Mouse (Mus musculus) heart, embryonic 10.5 days (tissue): ENCODE measurements around the gene Fam76a. TPM values are rescaled to one million over a fixed set of nuclear protein-coding genes. Genes with fewer than 3 reads are reported as not detected.

ENCODE experiments used
- DNase-seq: peaks from one replicate; pipeline ENCODE4 v3.0.0-alpha.2; 2017; ENCODE audit warnings: low spot score
- H3K27ac ChIP-seq: fragments of 300-500 bp; sonication (generic); 2 replicates; pipeline ENCODE4 v1.5.1; 2016; ENCODE audit warnings: mild to moderate bottlenecking
- H3K27me3 ChIP-seq: fragments of 300-500 bp; sonication (generic); 2 replicates; pipeline ENCODE4 v1.6.1; 2016; ENCODE audit warnings: mild to moderate bottlenecking; ENCODE audit not compliant: poor library complexity, insufficient read depth, severe bottlenecking
- H3K36me3 ChIP-seq: fragments of 300-500 bp; sonication (generic); 2 replicates; pipeline ENCODE4 v1.6.1; 2016; ENCODE audit warnings: mild to moderate bottlenecking, moderate library complexity
- H3K4me1 ChIP-seq: fragments of 300-500 bp; sonication (generic); 2 replicates; pipeline ENCODE4 v1.6.1; 2016; ENCODE audit warnings: mild to moderate bottlenecking
- H3K4me3 ChIP-seq: fragments of 300-500 bp; sonication (generic); 2 replicates; pipeline ENCODE4 v1.5.1; 2016; ENCODE audit warnings: mild to moderate bottlenecking, moderate library complexity
- H3K9me3 ChIP-seq: fragments of 300-500 bp; sonication (generic); 2 replicates; pipeline ENCODE4 v1.6.1; 2016; ENCODE audit warnings: mild to moderate bottlenecking, moderate library complexity
- WGBS: fragments of 180-500 bp; shearing (Covaris S2); methylation state at CpG from one replicate; pipeline ENCODE4 v1.1.7; 2016; 5-methylcytosine and 5-hydroxymethylcytosine counted together
- polyA plus RNA-seq: library from polyadenylated mRNA; unstranded; fragments of >200 nt; fragmentation: Nextera tagmentation; extraction: Ambion mirVana; gene quantifications from 2 replicates; pipeline ENCODE4 v1.2.1, GENCODE M21; 2016

The Fam76a gene
- polyA plus RNA-seq, 1 experiment from 2014 or later, result 32.3 TPM

DNA sequence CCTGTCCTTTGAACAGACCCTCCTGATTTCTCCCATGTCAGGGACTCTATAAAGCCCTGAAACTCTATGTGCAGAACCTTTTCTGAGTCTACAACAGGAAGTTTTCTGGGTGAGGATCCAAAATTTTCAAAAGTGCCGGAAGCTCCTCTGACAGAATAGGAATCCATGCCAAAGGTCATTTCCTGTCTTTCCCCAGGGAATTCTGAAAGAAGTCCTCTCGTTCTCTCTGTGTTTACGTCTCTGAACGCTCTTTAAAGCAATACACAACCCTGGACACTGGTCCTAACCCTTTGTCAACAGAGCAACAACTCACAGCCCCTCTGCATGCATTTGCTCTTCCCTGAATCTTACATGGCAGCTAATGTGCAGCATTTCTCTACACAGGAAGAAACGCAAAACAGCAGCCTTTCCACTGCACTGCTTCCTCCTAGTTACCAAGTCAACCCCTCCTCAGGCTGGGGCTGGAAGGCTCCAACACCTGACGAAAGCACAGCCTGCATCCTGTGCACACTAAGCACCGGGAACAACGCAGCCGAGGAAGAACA lies 17.5 kb downstream of the Fam76a start:
- peaks cover 68% of the 10 kb centered on the region for H3K36me3 ChIP-seq
- no peaks in the 10 kb centered on the region for H3K9me3 ChIP-seq
- 69% methylated on average over 9 of the region's 9 CpGs for WGBS
- no peak overlapping the region for H3K4me3 ChIP-seq
- no peak overlapping the region for H3K27ac ChIP-seq
- H3K27me3 ChIP-seq, result no peaks in the 10 kb centered on the region
- H3K4me1 ChIP-seq, result peaks cover 3% of the 10 kb centered on the region; the same call in 1 of the 2 replicates
- DNase-seq, result no peak

DNA sequence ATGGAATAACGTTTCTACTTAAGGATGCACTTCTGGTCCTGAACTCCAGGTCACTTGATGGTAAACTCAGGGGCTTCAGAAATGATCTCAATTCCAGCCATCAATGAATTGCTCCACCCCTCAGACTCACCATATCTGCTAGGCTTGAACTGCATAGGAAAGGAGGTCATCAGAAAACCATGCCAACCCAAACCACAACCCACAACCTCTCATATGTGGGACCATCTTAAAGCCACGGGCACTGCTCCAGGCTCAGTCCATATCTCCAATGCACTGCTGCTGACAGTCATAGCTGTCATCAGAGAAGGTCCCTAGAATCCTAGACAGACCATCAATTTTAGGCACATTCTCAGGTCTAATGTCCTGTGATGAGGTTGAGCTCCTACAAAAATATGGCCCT lies 18.3 kb downstream of the Fam76a start:
- H3K36me3 ChIP-seq, result peaks cover 64% of the 10 kb centered on the region
- no peak overlapping the region for H3K4me3 ChIP-seq
- no peaks in the 10 kb centered on the region for H3K9me3 ChIP-seq
- no peak overlapping the region for H3K27ac ChIP-seq
- peaks cover 3% of the 10 kb centered on the region; the same call in 1 of the 2 replicates for H3K4me1 ChIP-seq
- DNase-seq, result no peak
- 86% methylated on average over 2 of the region's 2 CpGs for WGBS
- H3K27me3 ChIP-seq, result no peaks in the 10 kb centered on the region

DNA sequence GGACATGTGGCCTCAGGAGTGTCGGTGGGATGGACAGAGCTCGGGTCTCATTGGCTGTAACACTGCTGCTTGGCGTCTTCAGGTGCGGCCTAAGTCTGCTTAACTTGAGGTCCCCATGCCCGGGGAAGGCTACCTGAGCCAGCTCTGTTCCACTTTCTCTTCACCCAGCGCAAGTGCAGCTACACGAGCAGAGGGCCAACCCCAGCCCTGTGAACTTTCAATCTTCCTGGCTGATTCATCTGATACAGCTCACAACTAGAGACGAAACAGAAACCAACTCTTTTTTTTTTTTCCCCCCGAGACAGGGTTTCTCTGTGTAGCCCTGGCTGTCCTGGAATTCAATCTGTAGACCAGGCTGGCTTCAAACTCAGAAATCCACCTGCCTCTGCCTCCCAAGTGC lies 24.2 kb downstream of the Fam76a start:
- peaks cover 10% of the 10 kb centered on the region; the same call in 1 of the 2 replicates for H3K27me3 ChIP-seq
- no peak overlapping the region for H3K4me3 ChIP-seq
- no peaks in the 10 kb centered on the region for H3K9me3 ChIP-seq
- 82% methylated on average over 9 of the region's 9 CpGs for WGBS
- no peak for DNase-seq
- no peak overlapping the region for H3K27ac ChIP-seq
- H3K4me1 ChIP-seq, result 0 out of 2 replicates have a peak, but pooled peaks cover 5% of the 10 kb centered on the region
- peaks cover 30% of the 10 kb centered on the region for H3K36me3 ChIP-seq

GRCm38 (mm10) chr4:132894402-132894801 lies 28.0 kb downstream of the Fam76a start:
- H3K36me3 ChIP-seq, result no peaks in the 10 kb centered on the region
- H3K27me3 ChIP-seq, result peaks cover 10% of the 10 kb centered on the region; the same call in 1 of the 2 replicates
- no peak overlapping the region for H3K27ac ChIP-seq
- no peaks in the 10 kb centered on the region for H3K9me3 ChIP-seq
- 0 out of 2 replicates have a peak, but pooled peaks cover 5% of the 10 kb centered on the region for H3K4me1 ChIP-seq
- 3% methylated on average over 7 of the region's 7 CpGs for WGBS
- DNase-seq, result no peak
- H3K4me3 ChIP-seq, result no peak overlapping the region

GRCm38 (mm10) chr4:132884844-132885374 lies 37.4 kb downstream of the Fam76a start:
- H3K4me1 ChIP-seq, result peaks cover 11% of the 10 kb centered on the region
- peak overlapping the region; percentile 94 for H3K27ac ChIP-seq
- no peaks in the 10 kb centered on the region for H3K27me3 ChIP-seq
- H3K9me3 ChIP-seq, result no peaks in the 10 kb centered on the region
- DNase-seq, result no peak
- H3K4me3 ChIP-seq, result peak overlapping the region; percentile 93
- H3K36me3 ChIP-seq, result peaks cover 9% of the 10 kb centered on the region; the same call in 1 of the 2 replicates
- 14% methylated on average over 9 of the region's 9 CpGs for WGBS

DNA sequence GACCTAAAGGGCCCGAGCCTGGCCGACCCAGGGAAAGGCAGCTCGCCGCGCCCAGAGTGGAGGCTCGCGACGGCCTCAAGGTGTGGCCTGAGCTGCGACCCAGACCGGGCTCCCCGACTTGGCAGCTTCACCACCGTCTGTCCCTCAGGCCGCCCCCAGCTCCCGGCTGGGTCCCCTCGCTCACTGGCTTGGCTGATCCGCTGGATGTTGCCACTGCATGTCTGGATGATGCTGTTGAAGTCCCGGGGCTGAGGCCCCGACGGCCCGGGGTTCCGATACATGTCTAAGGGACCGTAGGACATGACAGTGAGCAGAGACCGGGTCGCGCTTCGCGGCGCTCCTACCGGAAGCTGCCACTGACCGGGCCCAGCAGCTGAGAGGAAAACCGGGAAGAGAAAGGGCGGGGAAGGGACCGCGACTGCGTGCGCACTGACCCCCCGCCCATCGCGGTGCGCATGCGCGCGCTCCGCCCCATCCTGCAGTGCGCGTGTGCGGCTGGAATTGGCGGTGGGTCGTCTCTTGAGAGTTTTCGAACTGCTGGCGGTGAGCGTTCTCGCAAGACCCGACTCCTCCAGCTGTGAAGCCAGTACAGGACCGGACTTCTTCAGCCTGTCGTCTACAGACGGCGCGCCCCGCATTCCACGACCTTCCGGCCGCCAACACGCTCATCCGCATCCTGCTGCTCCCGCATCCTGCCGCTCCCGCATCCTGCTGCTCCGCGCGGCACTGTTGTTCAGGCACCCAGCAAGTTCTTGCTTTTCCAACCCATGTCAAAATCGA lies 38.1 kb downstream of the Fam76a start, which contains the start of gene Stx12:
Gene Stx12 (minus strand): TSS at position 446 of the 780 bp plus-strand sequence.
- peaks cover 12% of the 10 kb centered on the region for H3K36me3 ChIP-seq
- under 1% methylated on average over 72 of the region's 72 CpGs for WGBS
- H3K9me3 ChIP-seq, result no peaks in the 10 kb centered on the region
- H3K4me1 ChIP-seq, result peaks cover 14% of the 10 kb centered on the region
- DNase-seq, result peak; percentile 95
- H3K4me3 ChIP-seq, result peak within 1 kb of the TSS; percentile 93
- H3K27ac ChIP-seq, result peak within 1 kb of the TSS; percentile 94
- no peaks in the 10 kb centered on the region for H3K27me3 ChIP-seq

DNA sequence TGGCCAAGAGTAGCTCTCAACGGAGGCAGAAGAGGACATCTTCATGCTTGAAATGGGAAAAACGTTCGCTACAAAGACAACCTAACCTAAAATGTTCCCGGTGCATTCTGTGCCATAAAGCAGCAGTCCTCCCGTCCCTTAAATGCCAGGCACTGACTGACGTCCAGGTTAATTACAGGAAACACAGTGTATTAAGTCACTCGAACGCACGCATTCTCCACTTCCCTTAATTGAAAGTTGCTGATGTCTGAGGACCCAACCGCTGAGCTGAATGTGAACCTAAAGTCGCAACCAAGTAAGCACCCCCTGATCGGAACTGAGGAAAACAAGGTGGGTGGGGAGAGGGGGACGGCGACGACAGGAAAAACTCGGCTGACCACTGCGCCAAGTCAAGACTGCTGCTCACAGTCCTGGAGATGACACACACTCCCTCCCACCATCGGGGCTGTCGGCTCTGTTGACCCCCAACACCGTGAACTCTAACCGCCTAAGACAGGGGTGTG lies 38.7 kb downstream of the Fam76a start:
- 4% methylated on average over 21 of the region's 21 CpGs for WGBS
- Histone ChIP-seq H3K27ac (peak overlapping the region; percentile 94), H3K36me3 (peaks cover 12% of the 10 kb centered on the region), H3K4me1 (peaks cover 14% of the 10 kb centered on the region), H3K27me3 (no peaks in the 10 kb centered on the region), H3K9me3 (no peaks in the 10 kb centered on the region), H3K4me3 (peak overlapping the region; percentile 93)
- DNase-seq, result no peak

GRCm38 (mm10) chr4:132874363-132875097 lies 47.8 kb downstream of the Fam76a start:
- DNase-seq, result no peak
- H3K4me1 ChIP-seq, result peaks cover 30% of the 10 kb centered on the region
- H3K27me3 ChIP-seq, result no peaks in the 10 kb centered on the region
- peaks cover 24% of the 10 kb centered on the region for H3K36me3 ChIP-seq
- no peaks in the 10 kb centered on the region for H3K9me3 ChIP-seq
- peak overlapping the region; percentile 67; the same call in 1 of the 2 replicates for H3K27ac ChIP-seq
- 79% methylated on average over 7 of the region's 7 CpGs for WGBS
- H3K4me3 ChIP-seq, result no peak overlapping the region

GRCm38 (mm10) chr4:132873481-132874362 lies 48.6 kb downstream of the Fam76a start:
- Histone ChIP-seq H3K27ac (peak overlapping the region; percentile 67), H3K9me3 (no peaks in the 10 kb centered on the region), H3K36me3 (peaks cover 31% of the 10 kb centered on the region), H3K4me1 (peaks cover 32% of the 10 kb centered on the region), H3K4me3 (no peak overlapping the region; the same call in 1 of the 2 replicates), H3K27me3 (no peaks in the 10 kb centered on the region)
- DNase-seq, result peak; percentile 75
- 47% methylated on average over 11 of the region's 11 CpGs for WGBS

DNA sequence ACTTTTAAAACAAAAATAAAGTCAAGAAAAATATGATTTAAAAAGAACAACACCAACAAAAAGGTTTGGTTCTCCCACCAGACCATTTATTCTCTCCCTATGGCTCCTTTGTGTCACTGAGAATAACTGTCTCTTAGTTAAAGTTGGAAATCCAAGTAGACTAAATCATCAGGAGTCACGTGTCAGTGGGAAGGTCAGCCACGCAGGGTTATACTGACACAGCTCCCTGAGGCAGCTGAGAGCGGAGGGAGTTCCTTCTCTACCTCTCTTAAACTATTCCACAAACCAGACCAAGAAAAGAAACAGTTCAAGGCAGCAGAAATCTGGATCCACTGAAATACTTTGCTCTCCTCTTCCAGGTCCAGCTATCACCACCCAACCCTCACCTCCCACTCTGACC lies 51.2 kb downstream of the Fam76a start:
- Histone ChIP-seq H3K4me1 (peaks cover 32% of the 10 kb centered on the region), H3K4me3 (no peak overlapping the region), H3K9me3 (no peaks in the 10 kb centered on the region), H3K27ac (no peak overlapping the region), H3K36me3 (peaks cover 52% of the 10 kb centered on the region), H3K27me3 (no peaks in the 10 kb centered on the region)
- DNase-seq, result no peak
- WGBS, result 87% methylated on average over 3 of the region's 3 CpGs

- Histone ChIP-seq H3K4me1 (0 out of 2 replicates have a peak, but pooled peaks cover 6% of the 10 kb centered on the region), H3K36me3 (peaks cover 86% of the 10 kb centered on the region), H3K9me3 (no peaks in the 10 kb centered on the region), H3K4me3 (no peak overlapping the region), H3K27ac (no peak overlapping the region), H3K27me3 (no peaks in the 10 kb centered on the region)
- DNase-seq, result no peak
- WGBS, result 85% methylated on average over 2 of the region's 2 CpGs
Observed at GRCm38 (mm10) chr4:132864856-132865255, 57.5 kb downstream of the Fam76a start.

DNA sequence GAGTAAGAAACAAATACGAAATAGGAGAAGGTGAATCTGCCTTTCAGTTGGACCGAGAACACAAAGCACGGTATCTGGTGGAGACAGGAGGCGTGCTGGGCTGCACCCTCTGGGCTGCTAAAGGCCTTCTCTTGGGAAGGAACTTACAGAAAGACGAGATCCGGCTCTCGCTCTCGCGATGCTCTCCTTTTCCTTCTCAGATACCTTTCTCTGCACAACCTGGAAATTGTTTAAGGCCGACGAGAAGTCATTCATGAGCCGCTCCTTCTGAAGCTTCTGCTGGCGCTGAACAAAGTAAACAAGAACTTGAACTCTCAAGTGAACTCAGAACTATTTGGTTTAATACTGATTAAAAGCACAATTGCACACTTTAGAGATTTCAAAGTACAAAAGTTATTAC lies 59.3 kb downstream of the Fam76a start:
- no peak for DNase-seq
- no peaks in the 10 kb centered on the region for H3K27me3 ChIP-seq
- no peak overlapping the region for H3K4me3 ChIP-seq
- H3K4me1 ChIP-seq, result no peaks in the 10 kb centered on the region
- H3K27ac ChIP-seq, result no peak overlapping the region
- 92% methylated on average over 13 of the region's 13 CpGs for WGBS
- H3K9me3 ChIP-seq, result no peaks in the 10 kb centered on the region
- H3K36me3 ChIP-seq, result peaks cover 86% of the 10 kb centered on the region
